Mouse (Mus musculus) hindbrain, embryonic 14.5 days (tissue): ENCODE measurements at regions not wholly inside any gene's neighbourhood (a gene's known extent, or its start where the extent isn't known, plus 50 kb on each side); places are given as distances from the start of the nearest gene placed in this dataset.

Experiments used
- ATAC-seq: fragments of 200-750 bp; cut with Nextera tagmentation; 2 replicates; pipeline ENCODE4 v1.8.0; 2017; ENCODE audit warnings: moderate number of reproducible peaks, mild to moderate bottlenecking, moderate TSS enrichment, moderate library complexity; ENCODE audit not compliant: low FRiP score
- DNase-seq: peaks from one replicate; pipeline ENCODE4 v3.0.0-alpha.2; 2015; ENCODE audit warnings: low spot score
- H3K27ac ChIP-seq: fragments of 300-500 bp; sonication (generic); 2 replicates; pipeline ENCODE4 v1.5.1; 2014; ENCODE audit warnings: mild to moderate bottlenecking, moderate library complexity
- H3K27me3 ChIP-seq: fragments of 300-500 bp; sonication (generic); 2 replicates; pipeline ENCODE4 v1.6.1; 2014; ENCODE audit warnings: mild to moderate bottlenecking, low read length, mixed read lengths; ENCODE audit not compliant: control insufficient read depth, insufficient read depth
- H3K36me3 ChIP-seq: fragments of 300-500 bp; sonication (generic); replicated peaks from 2 replicates; pipeline ENCODE4 v1.6.1; 2014; ENCODE audit not compliant: control insufficient read depth, insufficient read depth
- H3K4me1 ChIP-seq: fragments of 300-500 bp; sonication (generic); replicated peaks from 2 replicates; pipeline ENCODE4 v1.6.1; 2014; ENCODE audit warnings: antibody characterized with exemption, low read length, mixed read lengths; ENCODE audit not compliant: control insufficient read depth, insufficient read depth
- H3K4me2 ChIP-seq: fragments of 300-500 bp; sonication (generic); replicated peaks from 2 replicates; pipeline ENCODE4 v1.6.1; 2014; ENCODE audit warnings: mild to moderate bottlenecking, moderate library complexity
- H3K4me3 ChIP-seq: fragments of 300-500 bp; sonication (generic); replicated peaks from 2 replicates; pipeline ENCODE4 v1.5.1; 2014; ENCODE audit warnings: mild to moderate bottlenecking, low read length
- H3K9ac ChIP-seq: fragments of 300-500 bp; sonication (generic); 2 replicates; pipeline ENCODE4 v1.6.1; 2014
- H3K9me3 ChIP-seq: fragments of 300-500 bp; sonication (generic); 2 replicates; pipeline ENCODE4 v1.6.1; 2016; ENCODE audit warnings: low read length; ENCODE audit not compliant: control insufficient read depth
- WGBS: fragments of 180-500 bp; shearing (Covaris S2); extraction: QIAGEN DNeasy Blood & Tissue Kit; methylation state at CpG from one replicate; pipeline ENCODE4 v1.1.7; 2014; 5-methylcytosine and 5-hydroxymethylcytosine counted together

- 84% methylated on average over 3 of the region's 3 CpGs for WGBS
- no peaks in the 10 kb centered on the region for H3K36me3 ChIP-seq
Measured at GRCm38 (mm10) chr12:97720554-97720953, 538.7 kb downstream of the Galc start.

GRCm38 (mm10) chr12:97717812-97718211 lies 541.4 kb downstream of the Galc start:
- Histone ChIP-seq H3K9ac (no peak overlapping the region), H3K9me3 (peaks cover 8% of the 10 kb centered on the region; the same call in 1 of the 2 replicates), H3K4me1 (no peaks in the 10 kb centered on the region), H3K27me3 (no peaks in the 10 kb centered on the region), H3K4me3 (no peak overlapping the region), H3K27ac (no peak overlapping the region), H3K4me2 (no peak overlapping the region), H3K36me3 (no peaks in the 10 kb centered on the region)
- 93% methylated on average over 5 of the region's 5 CpGs for WGBS
- DNase-seq, result no peak
- no peak for ATAC-seq

More at GRCm38 (mm10) chr12:97720554-97720953, 538.7 kb downstream of the Galc start:
- H3K4me1 ChIP-seq, result no peaks in the 10 kb centered on the region
- no peak for ATAC-seq
- no peak overlapping the region for H3K9ac ChIP-seq
- DNase-seq, result no peak
- H3K27me3 ChIP-seq, result no peaks in the 10 kb centered on the region
- H3K27ac ChIP-seq, result no peak overlapping the region
- peaks cover 8% of the 10 kb centered on the region; the same call in 1 of the 2 replicates for H3K9me3 ChIP-seq
- no peak overlapping the region for H3K4me3 ChIP-seq
- no peak overlapping the region for H3K4me2 ChIP-seq
